Mouse (Mus musculus) heart, embryonic 14.5 days (tissue): ENCODE results near the gene Faiml. TPM values are rescaled to one million over a fixed set of nuclear protein-coding genes. Genes with fewer than 3 reads are reported as not detected.

Source experiments
- ATAC-seq: fragments of 200-750 bp; cut with Nextera tagmentation; 2 replicates; pipeline ENCODE4 v1.8.0; 2017; ENCODE audit warnings: low read depth, moderate TSS enrichment; ENCODE audit not compliant: insufficient number of reproducible peaks, insufficient read depth, low FRiP score
- H3K27ac ChIP-seq, 2 experiments: fragments of 200-500 bp in 1 of 2; fragments of 300-500 bp in 1 of 2; sonication (generic) in 1 of 2; replicated peaks in 1 of 2; 2 replicates each; pipeline ENCODE4 v1.5.1; 2012 to 2014; ENCODE audit warnings: low read depth in 2 of 2, low read length in 2 of 2, control low read depth in 1 of 2, mild to moderate bottlenecking in 1 of 2, mixed read lengths in 1 of 2; ENCODE audit not compliant: control insufficient read depth in 1 of 2, insufficient read depth in 1 of 2
- H3K27me3 ChIP-seq: fragments of 300-500 bp; sonication (generic); 2 replicates; pipeline ENCODE4 v1.6.1; 2014; ENCODE audit warnings: mild to moderate bottlenecking, low read length, control low read depth; ENCODE audit not compliant: control insufficient read depth, insufficient read depth
- H3K36me3 ChIP-seq: fragments of 300-500 bp; sonication (generic); 2 replicates; pipeline ENCODE4 v1.6.1; 2014; ENCODE audit warnings: mild to moderate bottlenecking, control low read depth, low read length, mixed read lengths; ENCODE audit not compliant: control insufficient read depth, insufficient read depth
- H3K4me1 ChIP-seq, 2 experiments: fragments of 200-500 bp in 1 of 2; fragments of 300-500 bp in 1 of 2; sonication (generic) in 1 of 2; 2 replicates each; pipeline ENCODE4 v1.6.1; 2012 to 2014; ENCODE audit warnings: low read length in 2 of 2, control low read depth in 1 of 2, mixed read lengths in 1 of 2; ENCODE audit not compliant: control insufficient read depth in 2 of 2, insufficient read depth in 2 of 2
- H3K4me2 ChIP-seq: fragments of 300-500 bp; sonication (generic); 2 replicates; pipeline ENCODE4 v1.6.1; 2014; ENCODE audit warnings: mild to moderate bottlenecking, low read length
- H3K4me3 ChIP-seq, 2 experiments: fragments of 200-500 bp in 1 of 2; fragments of 300-500 bp in 1 of 2; sonication (generic) in 1 of 2; 2 replicates each; pipeline ENCODE4 v1.5.1; 2012 to 2014; ENCODE audit warnings: low read length in 2 of 2, mild to moderate bottlenecking in 2 of 2, control low read depth in 1 of 2, low read depth in 1 of 2, moderate library complexity in 1 of 2; ENCODE audit not compliant: control insufficient read depth in 1 of 2, insufficient read depth in 1 of 2
- H3K9ac ChIP-seq: fragments of 300-500 bp; sonication (generic); 2 replicates; pipeline ENCODE4 v1.6.1; 2014; ENCODE audit warnings: mild to moderate bottlenecking, low read length
- H3K9me3 ChIP-seq: fragments of 300-500 bp; sonication (generic); 2 replicates; pipeline ENCODE4 v1.6.1; 2016; ENCODE audit warnings: low read length, control low read depth; ENCODE audit not compliant: control insufficient read depth
- WGBS: fragments of 180-500 bp; shearing (Covaris S2); extraction: QIAGEN DNeasy Blood & Tissue Kit; methylation state at CpG from one replicate; pipeline ENCODE4 v1.1.7; 2014; 5-methylcytosine and 5-hydroxymethylcytosine counted together
- polyA plus RNA-seq: library from polyadenylated mRNA; unstranded; fragments of >200 nt; fragmentation: Nextera tagmentation; extraction: Ambion mirVana; gene quantifications from 2 replicates; pipeline ENCODE4 v1.2.1, GENCODE M21; 2014

Gene Faiml
- polyA plus RNA-seq, 1 experiment from 2014 or later: not detected

DNA sequence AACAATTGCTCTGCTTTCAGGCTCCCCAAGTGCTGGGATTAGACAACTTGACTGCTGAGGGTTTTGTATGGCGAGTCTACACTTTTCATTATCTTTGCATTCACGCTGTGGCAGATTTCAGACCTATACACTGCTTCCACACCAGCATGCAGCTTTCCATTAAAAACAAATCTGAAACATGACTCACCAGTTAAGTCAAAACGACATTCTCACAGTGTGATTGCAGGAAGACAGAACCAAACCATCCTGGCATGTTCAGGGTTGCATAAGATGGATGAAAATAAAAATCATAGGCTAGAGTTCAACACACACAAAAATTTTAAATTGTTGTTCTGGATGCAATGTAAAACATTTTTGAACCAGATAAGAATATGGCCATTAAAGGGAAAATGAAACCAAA lies 12.5 kb downstream of the Faiml start:
- no peak for ATAC-seq
- Histone ChIP-seq H3K9ac (no peak overlapping the region), H3K4me1 (no peaks in the 10 kb centered on the region), H3K9me3 (no peaks in the 10 kb centered on the region), H3K4me2 (no peak overlapping the region), H3K27ac (no peak overlapping the region), H3K36me3 (no peaks in the 10 kb centered on the region), H3K4me3 (no peak overlapping the region), H3K27me3 (no peaks in the 10 kb centered on the region)
- 46% methylated on average over 3 of the region's 3 CpGs for WGBS

DNA sequence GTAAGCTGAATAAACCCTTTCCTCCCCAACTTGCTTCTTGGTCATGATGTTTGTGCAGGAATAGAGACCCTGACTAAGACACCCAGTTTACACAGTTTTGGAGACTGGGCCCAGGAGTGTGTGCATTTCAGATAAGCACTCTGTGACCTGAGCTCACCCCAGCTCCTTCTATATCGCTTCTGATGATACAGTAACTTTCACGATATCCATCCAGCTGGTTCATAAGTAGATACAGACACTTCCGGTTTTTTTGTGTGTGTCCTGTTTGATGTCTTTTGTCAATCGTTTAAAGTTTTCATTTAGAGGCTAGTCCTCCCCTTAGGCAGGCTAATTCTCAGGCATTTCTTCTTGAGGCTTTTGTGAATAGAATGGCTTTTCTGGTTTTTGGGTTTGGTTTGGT lies 15.4 kb downstream of the Faiml start:
- WGBS: 75% methylated on average over 4 of the region's 4 CpGs
- no peaks in the 10 kb centered on the region for H3K4me1 ChIP-seq
- no peak for ATAC-seq

DNA sequence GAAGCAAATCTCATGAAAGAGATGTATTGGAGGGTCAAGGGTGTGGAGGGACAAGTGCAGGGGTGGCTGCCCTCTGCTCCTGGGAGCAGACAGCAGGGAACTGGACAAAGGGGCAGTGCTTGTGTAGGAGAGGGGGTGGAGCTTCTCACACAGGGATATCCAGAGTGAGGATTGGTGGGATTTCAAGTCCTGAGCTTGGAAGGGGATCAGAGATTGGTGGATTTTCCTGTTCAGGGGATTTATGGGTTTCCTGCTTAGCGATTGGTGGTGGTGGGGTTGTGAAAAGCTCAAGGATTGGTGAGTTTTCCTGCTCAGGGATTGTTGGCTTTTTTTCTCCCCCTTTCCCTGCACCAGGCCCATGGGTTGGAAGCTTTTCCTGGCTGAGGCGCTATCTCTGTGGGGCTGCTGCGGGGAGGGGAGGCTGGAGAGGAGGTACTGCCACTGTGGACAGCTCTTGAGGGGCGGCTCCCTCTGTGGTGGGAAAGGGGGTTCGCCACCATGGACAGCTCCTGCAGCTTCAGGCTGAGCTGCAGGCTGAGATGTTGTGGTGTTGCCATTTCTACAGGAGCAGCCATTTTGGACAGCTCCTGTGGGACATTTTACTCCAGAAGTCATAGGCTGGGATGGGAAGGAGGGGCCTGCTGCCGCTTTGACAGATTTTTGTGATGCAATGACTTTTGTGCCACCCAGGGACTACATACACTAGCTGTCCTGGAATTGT lies 18.9 kb downstream of the Faiml start:
- no peaks in the 10 kb centered on the region for H3K36me3 ChIP-seq
- no peak overlapping the region for H3K9ac ChIP-seq
- H3K4me3 ChIP-seq: no peak overlapping the region
- H3K9me3 ChIP-seq: no peaks in the 10 kb centered on the region
- H3K27me3 ChIP-seq: no peaks in the 10 kb centered on the region
- H3K27ac ChIP-seq: no peak overlapping the region
- H3K4me2 ChIP-seq: no peak overlapping the region
- WGBS: 12% methylated on average over 6 of the region's 6 CpGs
- H3K4me1 ChIP-seq: no peaks in the 10 kb centered on the region
- peak; percentile 69; the same call in 1 of the 2 replicates for ATAC-seq

More for the DNA sequence above, 15.4 kb downstream of the Faiml start:
- no peak overlapping the region for H3K9ac ChIP-seq
- H3K4me3 ChIP-seq: no peak overlapping the region
- no peak overlapping the region for H3K27ac ChIP-seq
- H3K27me3 ChIP-seq: no peaks in the 10 kb centered on the region
- no peaks in the 10 kb centered on the region for H3K9me3 ChIP-seq
- H3K36me3 ChIP-seq: no peaks in the 10 kb centered on the region
- H3K4me2 ChIP-seq: no peak overlapping the region

DNA sequence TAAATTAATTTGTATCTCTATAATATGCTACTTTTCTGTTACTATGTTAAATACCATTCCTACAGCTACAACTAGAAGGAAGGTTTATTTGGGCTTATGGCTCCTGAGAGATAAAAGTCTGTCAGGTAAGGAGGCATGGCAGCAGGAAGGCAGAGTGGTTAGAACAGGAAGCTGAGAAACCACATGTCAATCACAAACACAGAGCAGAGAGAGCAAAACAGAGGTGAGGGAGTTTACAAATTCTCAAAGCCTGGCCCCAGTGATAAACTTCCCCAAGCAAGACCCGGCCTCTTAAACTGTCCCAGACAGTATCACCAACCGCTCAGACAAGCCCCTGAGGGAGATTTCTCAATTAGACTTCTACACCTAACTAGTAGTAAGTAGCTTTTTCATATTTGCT lies 20.9 kb downstream of the Faiml start:
- no peaks in the 10 kb centered on the region for H3K9me3 ChIP-seq
- ATAC-seq: no peak
- no peaks in the 10 kb centered on the region for H3K27me3 ChIP-seq
- H3K4me3 ChIP-seq: no peak overlapping the region
- H3K9ac ChIP-seq: no peak overlapping the region
- no peak overlapping the region for H3K27ac ChIP-seq
- no peaks in the 10 kb centered on the region for H3K36me3 ChIP-seq
- no peak overlapping the region for H3K4me2 ChIP-seq
- no peaks in the 10 kb centered on the region for H3K4me1 ChIP-seq
- 58% methylated on average over 2 of the region's 2 CpGs for WGBS

DNA sequence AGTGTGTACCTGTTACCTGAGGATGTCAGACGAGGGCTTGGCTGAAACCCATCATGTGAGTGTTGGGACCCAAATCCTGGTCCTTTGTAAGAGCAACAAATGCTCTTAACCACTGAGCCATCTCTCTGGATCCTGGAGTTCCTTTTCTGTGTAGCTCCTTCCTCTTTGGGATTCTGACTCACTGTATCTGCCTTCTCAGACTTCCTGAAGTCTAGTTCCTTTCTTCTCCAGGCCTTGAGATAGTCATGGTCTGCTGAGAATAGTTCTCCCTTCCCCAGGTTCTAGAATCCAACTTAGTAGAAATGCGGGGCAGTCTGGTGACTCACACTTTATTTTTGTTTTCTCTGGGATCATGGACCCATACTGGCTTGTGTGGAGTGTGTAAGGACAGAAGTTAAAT lies 24.4 kb downstream of the Faiml start:
- Histone ChIP-seq H3K4me2 (no peak overlapping the region), H3K27me3 (no peaks in the 10 kb centered on the region), H3K4me1 (no peaks in the 10 kb centered on the region), H3K9ac (no peak overlapping the region), H3K4me3 (no peak overlapping the region), H3K27ac (no peak overlapping the region), H3K9me3 (no peaks in the 10 kb centered on the region), H3K36me3 (no peaks in the 10 kb centered on the region)
- no peak for ATAC-seq
- 60% methylated on average over 2 of the region's 2 CpGs for WGBS

DNA sequence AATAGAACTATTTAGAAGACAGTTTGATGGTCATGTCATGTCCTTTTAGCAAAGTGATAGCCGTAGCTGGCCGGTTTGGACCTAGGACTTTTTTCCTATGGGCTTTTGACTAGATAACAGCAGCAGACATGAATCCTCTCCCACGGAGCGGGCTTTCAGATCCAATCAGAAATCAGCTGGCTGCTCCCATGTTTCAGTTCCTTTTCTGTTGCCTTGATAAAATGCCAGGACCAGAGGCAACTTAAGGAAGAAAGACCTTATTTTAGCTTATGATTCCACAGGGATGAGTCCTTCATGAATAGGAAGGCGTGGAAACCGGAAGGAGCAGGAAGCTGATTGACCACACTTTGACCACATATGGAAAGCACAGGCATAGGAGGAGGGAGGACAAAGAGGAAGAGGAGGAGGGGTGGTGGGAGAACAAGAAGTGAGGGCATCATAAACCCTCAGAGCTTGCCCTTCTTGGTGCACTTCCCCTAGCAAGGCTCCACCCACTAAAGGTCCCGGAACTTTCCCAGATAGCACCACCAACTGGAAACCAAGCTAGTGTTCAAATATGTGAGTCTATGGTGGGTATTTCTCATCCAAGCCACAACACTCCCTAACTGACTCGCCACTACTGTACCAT lies 53.9 kb downstream of the Faiml start:
- H3K9ac ChIP-seq: no peak overlapping the region
- ATAC-seq: no peak
- no peaks in the 10 kb centered on the region for H3K27me3 ChIP-seq
- no peak overlapping the region for H3K4me2 ChIP-seq
- no peaks in the 10 kb centered on the region for H3K9me3 ChIP-seq
- H3K27ac ChIP-seq: no peak overlapping the region
- no peak overlapping the region for H3K4me3 ChIP-seq
- H3K4me1 ChIP-seq: peaks cover 3 to 6% of the 10 kb centered on the region in 2 experiments; a peak in 2 of 4 replicates
- WGBS: 62% methylated on average over 8 of the region's 8 CpGs
- H3K36me3 ChIP-seq: no peaks in the 10 kb centered on the region

DNA sequence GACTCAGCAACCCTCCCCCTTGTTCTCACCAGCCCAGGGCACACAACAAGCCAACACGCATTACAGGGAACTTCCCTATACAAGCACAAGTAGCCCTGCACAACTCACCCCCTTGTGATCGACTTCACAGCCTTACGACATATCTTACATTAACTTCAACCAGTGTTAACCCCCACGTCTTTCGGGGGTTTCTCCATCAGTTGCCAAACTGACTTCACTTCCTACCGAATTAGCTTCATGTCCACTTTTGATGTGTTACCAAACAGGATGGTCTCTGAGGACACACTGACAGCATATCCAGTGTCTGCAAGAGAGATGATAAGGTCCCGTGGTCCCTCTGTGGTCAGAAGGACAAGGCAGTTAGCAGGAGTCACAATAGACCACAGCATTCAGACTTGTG lies 54.9 kb downstream of the Faiml start:
- no peak overlapping the region for H3K9ac ChIP-seq
- H3K9me3 ChIP-seq: no peaks in the 10 kb centered on the region
- WGBS: 67% methylated on average over 7 of the region's 7 CpGs
- no peaks in the 10 kb centered on the region for H3K27me3 ChIP-seq
- H3K4me3 ChIP-seq: no peak overlapping the region
- no peak for ATAC-seq
- H3K36me3 ChIP-seq: no peaks in the 10 kb centered on the region
- no peak overlapping the region for H3K4me2 ChIP-seq
- H3K4me1 ChIP-seq: peaks cover 3 to 6% of the 10 kb centered on the region in 2 experiments; a peak in 2 of 4 replicates
- no peak overlapping the region for H3K27ac ChIP-seq
